Mouse (Mus musculus) liver, embryonic 14.5 days (tissue): ENCODE results near the gene Fuca1.

Experiments used
- CTCF ChIP-seq: IDR thresholded peaks from 2 replicates; pipeline ENCODE4 v1.5.1; 2016; ENCODE audit warnings: antibody characterized with exemption, low read depth, control low read depth
- EP300 ChIP-seq: IDR thresholded peaks from 2 replicates; pipeline ENCODE4 v1.6.1; 2016; ENCODE audit warnings: antibody characterized with exemption, low read depth

DNA sequence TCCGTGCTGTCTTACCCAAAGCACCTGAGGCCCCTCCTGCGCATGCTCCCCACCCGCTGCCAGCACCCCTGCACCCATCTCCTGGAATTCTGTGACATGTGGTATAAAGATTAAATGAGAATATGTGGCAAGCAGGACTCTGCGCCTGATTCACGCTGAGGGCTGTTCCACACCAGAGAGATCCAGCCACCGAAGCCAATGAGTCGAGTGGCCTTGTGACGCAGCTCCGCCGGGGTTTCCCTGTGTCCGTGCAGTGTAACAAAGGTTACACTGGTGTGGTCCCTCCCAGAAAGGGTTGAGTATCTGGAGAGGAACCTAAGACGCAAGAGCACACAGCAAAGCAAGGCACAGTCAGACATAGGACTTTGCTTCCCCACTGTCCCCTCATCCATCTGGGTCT lies 34.9 kb upstream of the Fuca1 start:
- TF ChIP-seq CTCF (no peak), EP300 (no peak)
